Mouse (Mus musculus) gonadal fat pad, adult 2 months (tissue): Measurements from ENCODE around the gene Spaca7. TPM values are rescaled to one million over a fixed set of nuclear protein-coding genes. Genes with fewer than 3 reads are reported as not detected.
"Not testable (repeated sequence)": the region's sequence is repeated elsewhere in the genome, so short reads cannot be mapped to it uniquely, and the experiment has no call there.

Source experiments
- DNase-seq: peaks from one replicate; pipeline ENCODE4 v3.0.0-alpha.2; 2012; ENCODE audit warnings: low read depth
- polyA plus RNA-seq: library from polyadenylated mRNA; depleted of rRNA; stranded (reverse); fragments of >200 nt; gene quantifications from 2 replicates; pipeline ENCODE4 v1.2.3, GENCODE M21; 2012; rRNA removed

Gene Spaca7
- not detected in 2 replicates for polyA plus RNA-seq

GRCm38 (mm10) chr8:12572814-12573534, at the start of gene Spaca7:
Spaca7 (plus strand) TSS chr8:12573029.
- no peak for DNase-seq

- DNase-seq: no peak
Observed at GRCm38 (mm10) chr8:12524279-12524678, 48.5 kb upstream of the Spaca7 start.

GRCm38 (mm10) chr8:12528659-12529058, 44.2 kb upstream of the Spaca7 start:
- DNase-seq: no peak

GRCm38 (mm10) chr8:12535617-12536016, 37.2 kb upstream of the Spaca7 start:
- no peak for DNase-seq

GRCm38 (mm10) chr8:12536306-12536705, 36.5 kb upstream of the Spaca7 start:
- DNase-seq: no peak

GRCm38 (mm10) chr8:12545236-12545635, 27.6 kb upstream of the Spaca7 start:
- DNase-seq: no peak

- DNase-seq: no peak
Observed at GRCm38 (mm10) chr8:12545671-12546070, 27.2 kb upstream of the Spaca7 start.

- no peak for DNase-seq
Observed at GRCm38 (mm10) chr8:12547466-12548220, 25.2 kb upstream of the Spaca7 start.

- no peak for DNase-seq
Observed at GRCm38 (mm10) chr8:12548255-12548654, 24.6 kb upstream of the Spaca7 start.

DNA sequence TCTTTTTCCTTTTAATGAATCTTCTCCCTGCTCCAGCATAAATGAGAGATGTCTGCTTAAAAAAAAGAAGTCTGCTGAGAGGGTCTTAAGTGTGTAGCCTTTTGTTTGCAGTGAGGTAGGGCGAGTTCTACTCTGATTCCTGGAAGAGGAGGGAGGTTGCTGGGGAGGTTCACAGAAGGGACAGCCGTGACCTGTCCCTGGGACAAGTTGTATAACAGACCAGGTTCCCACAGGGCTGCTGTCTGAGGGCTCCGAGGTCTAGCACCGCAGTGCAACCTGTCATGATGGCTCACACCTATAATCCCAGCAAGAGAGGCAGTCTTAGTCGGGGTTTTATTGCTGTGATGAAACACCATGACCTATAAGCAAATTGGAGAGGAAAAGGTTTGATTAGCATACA, 24.1 kb upstream of the Spaca7 start:
- DNase-seq: no peak

GRCm38 (mm10) chr8:12555515-12556145, 17.2 kb upstream of the Spaca7 start:
- no peak for DNase-seq

GRCm38 (mm10) chr8:12558786-12559185, 14.0 kb upstream of the Spaca7 start:
- DNase-seq: no peak

DNA sequence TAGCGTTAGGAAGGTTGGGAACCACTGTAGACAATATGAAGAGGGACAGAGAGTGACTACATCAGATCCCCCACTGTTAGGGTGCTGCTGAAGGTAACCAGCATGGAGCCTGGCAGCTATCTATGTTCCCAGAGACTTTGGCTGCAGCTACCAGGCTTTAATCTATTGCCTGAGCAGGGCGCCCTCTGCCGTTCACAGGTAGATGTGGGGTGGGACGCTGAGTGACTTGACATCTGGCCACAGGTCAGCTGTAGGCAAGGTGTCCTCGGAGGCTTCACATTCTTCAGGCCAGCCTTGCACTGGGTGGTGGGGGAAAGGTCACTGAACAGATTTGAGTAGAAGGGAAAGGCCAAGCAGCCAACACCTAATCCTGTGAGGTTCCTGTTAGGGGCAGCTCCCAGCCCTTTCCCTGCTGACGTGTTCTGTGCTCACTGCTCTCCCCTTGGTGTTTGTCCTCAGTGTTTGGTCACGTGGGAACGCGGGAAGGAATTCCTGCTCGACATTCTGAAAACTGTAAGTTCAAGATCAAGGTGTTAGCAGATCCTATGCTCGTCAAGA, 11.3 kb upstream of the Spaca7 start:
- no peak for DNase-seq

DNA sequence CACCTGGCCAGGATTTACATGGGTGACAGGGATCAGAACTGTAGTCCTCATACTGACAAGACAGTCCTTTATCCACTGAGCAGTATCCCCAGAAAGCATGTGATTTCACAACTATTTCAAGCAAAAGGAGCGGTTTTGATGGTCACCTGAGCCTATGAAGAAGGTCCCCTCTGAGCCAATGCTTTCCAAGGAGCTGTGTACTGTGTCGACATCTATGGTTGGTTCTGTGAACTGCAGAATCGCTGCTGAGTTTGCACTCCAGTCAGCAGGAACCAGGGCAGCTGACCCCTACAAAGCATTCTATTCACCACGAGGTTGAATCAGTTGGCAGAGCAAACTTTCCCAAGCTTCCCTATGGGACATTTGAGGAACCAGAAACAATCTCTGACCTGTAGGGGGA, 8.5 kb upstream of the Spaca7 start:
- no peak for DNase-seq

DNA sequence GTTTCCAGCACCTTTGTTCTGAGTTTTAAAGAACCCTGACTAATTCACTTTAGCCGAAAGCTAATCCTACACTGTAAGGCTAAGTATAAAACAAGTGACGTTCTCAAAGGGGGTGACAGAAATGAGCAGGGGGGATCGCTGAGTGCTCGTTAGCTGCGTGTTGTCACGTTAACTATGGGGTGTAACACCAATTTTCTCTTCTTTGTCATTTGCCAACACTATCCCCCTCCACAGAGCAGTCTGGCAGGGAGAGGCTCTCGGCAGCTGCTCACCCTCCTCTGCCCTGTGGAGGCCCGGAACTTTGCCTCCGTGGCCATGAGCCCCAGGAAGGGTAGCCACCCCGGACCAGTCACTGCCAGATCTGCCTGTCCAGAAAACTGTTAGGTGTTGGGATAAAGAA, 7.3 kb upstream of the Spaca7 start:
- no peak for DNase-seq

GRCm38 (mm10) chr8:12566509-12566908, 6.3 kb upstream of the Spaca7 start:
- DNase-seq: no peak

GRCm38 (mm10) chr8:12576003-12576402, 3.2 kb downstream of the Spaca7 start:
- DNase-seq: no peak

DNA sequence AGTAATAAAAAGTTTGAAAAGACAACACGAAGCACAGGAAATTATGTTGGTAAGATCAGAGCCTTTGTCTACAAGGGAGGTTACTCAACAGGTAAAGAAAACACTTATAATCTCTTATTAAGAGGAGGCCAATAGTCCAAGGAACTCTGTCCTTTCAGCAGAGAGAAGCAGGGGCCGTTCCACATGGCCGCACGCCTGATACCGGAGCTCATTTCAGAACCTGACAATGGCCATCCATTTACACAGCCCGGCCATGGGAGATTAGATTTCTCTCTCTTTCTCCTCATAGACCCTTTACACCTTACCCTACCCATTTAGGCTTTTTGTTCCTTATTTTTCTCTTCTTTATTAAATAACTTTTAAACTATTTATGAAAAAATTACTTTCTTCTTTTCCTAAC, 3.9 kb downstream of the Spaca7 start:
- no peak for DNase-seq

DNA sequence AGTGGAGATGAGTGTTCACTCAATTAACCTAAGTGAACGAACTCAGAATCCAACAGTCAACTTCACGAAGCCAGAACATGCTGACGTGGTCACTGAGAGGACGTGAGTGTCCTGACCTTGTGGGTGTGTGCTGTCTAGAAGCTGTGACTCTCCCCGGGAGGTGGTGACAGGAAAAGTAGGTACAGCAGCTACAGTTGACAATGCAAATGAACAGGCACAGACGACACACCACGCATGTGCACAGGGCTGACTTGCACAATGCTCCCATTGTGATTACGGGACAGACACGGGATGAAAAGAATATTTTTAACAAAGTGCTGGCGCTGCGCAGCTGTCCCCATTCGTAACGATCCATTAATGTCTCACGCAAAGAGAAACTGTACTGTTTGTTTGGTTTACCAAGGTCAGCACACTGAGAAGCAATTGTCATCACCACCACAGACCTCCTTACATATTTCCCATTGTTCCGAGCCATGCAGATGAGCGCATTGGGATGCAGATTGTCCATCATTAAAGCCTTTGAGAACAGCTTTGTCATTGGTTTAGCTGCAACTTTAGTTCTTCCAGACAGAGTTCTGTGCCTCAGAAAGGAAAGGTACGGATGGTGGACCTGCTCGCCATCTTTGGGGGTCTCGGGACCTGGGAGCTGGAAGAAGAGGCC, 6.6 kb downstream of the Spaca7 start:
- DNase-seq: not testable (repeated sequence)

DNA sequence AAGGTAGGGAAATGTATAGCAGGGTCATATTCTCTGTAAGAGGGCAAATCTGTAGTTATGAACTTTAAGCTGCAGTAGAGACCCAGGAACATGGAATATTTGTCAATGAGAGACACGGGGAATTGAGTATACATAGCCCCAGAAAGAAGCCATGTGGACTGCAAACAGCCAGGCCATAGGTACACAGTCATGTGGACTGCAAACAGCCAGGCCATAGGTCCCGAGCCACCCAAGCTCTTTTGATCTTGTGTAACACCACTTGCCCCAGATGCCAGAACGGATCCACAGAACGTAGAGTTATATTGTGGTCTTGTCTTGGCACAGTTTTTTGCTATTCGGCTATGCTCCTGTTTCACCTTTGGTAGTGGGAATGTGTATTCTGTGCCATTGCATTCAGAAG, 11.0 kb downstream of the Spaca7 start:
- no peak for DNase-seq

- DNase-seq: no peak
Observed at GRCm38 (mm10) chr8:12607223-12607622, 34.4 kb downstream of the Spaca7 start.

GRCm38 (mm10) chr8:12608810-12609209, 36.0 kb downstream of the Spaca7 start:
- DNase-seq: no peak
